Comparison of ENCODE assay signal across 9 mouse cellular contexts in genomic region chr5:66603223-66603622, GRCm38 (mm10). TPM values are rescaled to one million over a fixed set of nuclear protein-coding genes. Genes with fewer than 3 reads are reported as not detected.
DNase-seq lines count a peak whose midpoint lies in the region; ATAC-seq and TF ChIP-seq lines count a peak whose summit lies in the region.
"Had no signal": no experiment of that assay in that cellular context is flagged by ENCODE, and none has a peak within 500 bp of the region (broad histone marks: within the 10 kb centered on the region; RNA-seq: fewer than 3 reads in every experiment).

No protein-coding gene starts in this region.

- ATAC-seq in heart, embryonic 15.5 days (replicated peaks; ENCODE audit: insufficient number of reproducible peaks, insufficient read depth, low FRiP score, low read depth), result no peak; the same call in 1 of the 2 replicates
- ATAC-seq in limb, embryonic 14.5 days (ENCODE audit: low FRiP score, low read depth), result no peak
- ATAC-seq in forebrain, embryonic 13.5 days, result no peak

- 0 out of 2 replicates have a peak overlapping the region, but pooled peaks have one; percentile 18 for H3K27ac ChIP-seq in ES-Bruce4 (ENCODE audit: insufficient read depth, low read length)
- H3K27ac ChIP-seq in heart, embryonic 15.5 days, result peak overlapping the region; percentile 70
- peak overlapping the region; percentile 55; the same call in 1 of the 2 replicates for H3K27ac ChIP-seq in limb, embryonic 14.5 days (replicated peaks; ENCODE audit: low read depth, low read length)
- H3K27ac ChIP-seq in forebrain, embryonic 13.5 days, result no peak overlapping the region

- TF ChIP-seq POLR2A in ES-Bruce4 (IDR thresholded peaks at IDR 0.05; ENCODE audit: insufficient read depth, low read length), result no peak
- TF ChIP-seq POLR2A in limb, embryonic 14.5 days (IDR thresholded peaks at IDR 0.05; ENCODE audit: borderline replicate concordance, extremely low read depth, insufficient read depth, insufficient read length), result no peak

- no peak overlapping the region for H3K9ac ChIP-seq in ES-Bruce4 (ENCODE audit: low read depth, poor library complexity, severe bottlenecking)
- H3K9ac ChIP-seq in heart, embryonic 15.5 days, result no peak overlapping the region
- H3K9ac ChIP-seq in limb, embryonic 14.5 days (ENCODE audit: low read depth, low read length, severe bottlenecking), result no peak overlapping the region
- H3K9ac ChIP-seq in forebrain, embryonic 13.5 days, result no peak overlapping the region

- TF ChIP-seq EP300 in ES-Bruce4 (IDR thresholded peaks at IDR 0.05; ENCODE audit: insufficient read depth, low read depth, low read length), result no peak

- H3K4me2 ChIP-seq in heart, embryonic 15.5 days, result peak overlapping the region; percentile 40
- no peak overlapping the region; the same call in 1 of the 2 replicates for H3K4me2 ChIP-seq in limb, embryonic 14.5 days (replicated peaks; ENCODE audit: low read depth, low read length, severe bottlenecking)
- H3K4me2 ChIP-seq in forebrain, embryonic 13.5 days, result no peak overlapping the region

- 23% methylated on average over 7 of the region's 7 CpGs for WGBS in heart, embryonic 15.5 days
- WGBS in limb, embryonic 14.5 days, result 23% methylated on average over 7 of the region's 7 CpGs
- 47% methylated on average over 7 of the region's 7 CpGs for WGBS in forebrain, embryonic 13.5 days

- no peaks in the 10 kb centered on the region for H3K27me3 ChIP-seq in ES-Bruce4 (ENCODE audit: control insufficient read depth, insufficient read depth, low read length, poor library complexity, severe bottlenecking)
- H3K27me3 ChIP-seq in heart, embryonic 15.5 days, result no peaks in the 10 kb centered on the region
- H3K27me3 ChIP-seq in limb, embryonic 14.5 days (ENCODE audit: control insufficient read depth, insufficient read depth, low read length), result no peaks in the 10 kb centered on the region
- H3K27me3 ChIP-seq in forebrain, embryonic 13.5 days, result no peaks in the 10 kb centered on the region

- DNase-seq in adrenal gland, postnatal 10 days, result peak; percentile 51
- no peak for DNase-seq in adrenal gland, adult 18-20 months (ENCODE audit: low spot score in 2 of 2)
- DNase-seq in limb, embryonic 14.5 days (ENCODE audit: low spot score), result peak; percentile 71
- DNase-seq in B cell, adult 2 months, result no peak
- DNase-seq in right cerebral cortex, postnatal 10 days (ENCODE audit: low spot score in 2 of 2), result no peak
- DNase-seq: cerebellum, adult 11-12 months had no signal

- no peak overlapping the region for H3K4me3 ChIP-seq in ES-Bruce4 (ENCODE audit: low read depth, low read length)
- no peak overlapping the region for H3K4me3 ChIP-seq in heart, embryonic 15.5 days
- no peak overlapping the region for H3K4me3 ChIP-seq in limb, embryonic 14.5 days (replicated peaks; ENCODE audit: low read length)
- H3K4me3 ChIP-seq in forebrain, embryonic 13.5 days, result no peak overlapping the region

- peaks cover 2% of the 10 kb centered on the region for H3K4me1 ChIP-seq in ES-Bruce4 (ENCODE audit: control insufficient read depth, insufficient read depth, low read length)
- H3K4me1 ChIP-seq in heart, embryonic 15.5 days (replicated peaks), result peaks cover 32% of the 10 kb centered on the region
- H3K4me1 ChIP-seq in limb, embryonic 14.5 days (ENCODE audit: control insufficient read depth, insufficient read depth, low read length), result peaks cover 14% of the 10 kb centered on the region
- peaks cover 12% of the 10 kb centered on the region for H3K4me1 ChIP-seq in forebrain, embryonic 13.5 days

- TF ChIP-seq CTCF in ES-Bruce4 (IDR thresholded peaks at IDR 0.05; ENCODE audit: low read depth, low read length), result no peak

- H3K9me3 ChIP-seq in ES-Bruce4 (replicated peaks; ENCODE audit: control insufficient read depth, insufficient read depth, low read length, poor library complexity, severe bottlenecking), result no peaks in the 10 kb centered on the region
- H3K9me3 ChIP-seq in heart, embryonic 15.5 days (replicated peaks), result no peaks in the 10 kb centered on the region
- H3K9me3 ChIP-seq in limb, embryonic 14.5 days (ENCODE audit: control insufficient read depth, low read length), result no peaks in the 10 kb centered on the region
- no peaks in the 10 kb centered on the region for H3K9me3 ChIP-seq in forebrain, embryonic 13.5 days (replicated peaks)

- no peaks in the 10 kb centered on the region for H3K36me3 ChIP-seq in ES-Bruce4 (ENCODE audit: control insufficient read depth, insufficient read depth, low read length, poor library complexity, severe bottlenecking)
- H3K36me3 ChIP-seq in heart, embryonic 15.5 days, result no peaks in the 10 kb centered on the region
- no peaks in the 10 kb centered on the region for H3K36me3 ChIP-seq in limb, embryonic 14.5 days (ENCODE audit: control insufficient read depth, insufficient read depth, low read length)
- no peaks in the 10 kb centered on the region for H3K36me3 ChIP-seq in forebrain, embryonic 13.5 days (ENCODE audit: poor library complexity, severe bottlenecking)

RNA-seq across cellular contexts. Expression of gene Apbb2, which starts 15.4 kb away (rescaled TPM):
- 10 to 100 TPM; 47.3 to 60.3 TPM for total RNA-seq in adrenal gland, postnatal 10 days (2021)
- total RNA-seq in adrenal gland, adult 18-20 months (2021), result 10 to 100 TPM; 37.4 to 54.0 TPM
- polyA plus RNA-seq in ES-Bruce4 (2011; ENCODE audit: insufficient read depth, insufficient read length, low read depth, missing spikeins), result 37.8 and 39.0 TPM in 2 replicates
- polyA plus RNA-seq in heart, embryonic 15.5 days (2015; fragmentation: Nextera tagmentation; extraction: Ambion mirVana), result 32.6 and 35.5 TPM in 2 replicates
- 15.8 and 16.9 TPM in 2 replicates for polyA plus RNA-seq in limb, embryonic 14.5 days (2012; rRNA removed)
- 45.8 and 49.8 TPM in 2 replicates for polyA plus RNA-seq in limb, embryonic 14.5 days (2014; fragmentation: Nextera tagmentation; extraction: Ambion mirVana)
- 63.0 and 64.3 TPM in 2 replicates for polyA plus RNA-seq in forebrain, embryonic 13.5 days (2015; fragmentation: Nextera tagmentation; extraction: Ambion mirVana)

Comparison
In these comparisons a context has a peak if more than half of its experiments do, and no peak if none do; other contexts are left out.
1. DNase-seq: peak in adrenal gland, postnatal 10 days (single experiment) and limb, embryonic 14.5 days (single experiment); none in adrenal gland, adult 18-20 months (0 of 2), B cell, adult 2 months (0 of 2) and right cerebral cortex, postnatal 10 days (0 of 2).